Mouse (Mus musculus) stomach, postnatal 0 days (tissue): ENCODE measurements around the gene Mamdc4.

Experiments used
- CTCF ChIP-seq: IDR thresholded peaks from 2 replicates; pipeline ENCODE4 v1.5.1; 2016; ENCODE audit warnings: antibody characterized with exemption, low read depth, mild to moderate bottlenecking, moderate library complexity
- EP300 ChIP-seq: optimal IDR thresholded peaks from 2 replicates; pipeline ENCODE3; 2016; ENCODE audit warnings: antibody characterized with exemption

- TF ChIP-seq CTCF, result no peak
- no peak for TF ChIP-seq EP300
Measured at GRCm38 (mm10) chr2:25584856-25585255, 10.2 kb upstream of the Mamdc4 start.
